Mouse (Mus musculus) adipocyte (in vitro differentiated cells): ENCODE data around the gene Tal1.
A peak's percentile ranks its signal among the peaks of the same experiment; 100 is the strongest.

ENCODE experiments used
- DNase-seq: peaks from one replicate; pipeline ENCODE4 v3.0.0-alpha.2; 2016; ENCODE audit warnings: low spot score

Gene Tal1

DNA sequence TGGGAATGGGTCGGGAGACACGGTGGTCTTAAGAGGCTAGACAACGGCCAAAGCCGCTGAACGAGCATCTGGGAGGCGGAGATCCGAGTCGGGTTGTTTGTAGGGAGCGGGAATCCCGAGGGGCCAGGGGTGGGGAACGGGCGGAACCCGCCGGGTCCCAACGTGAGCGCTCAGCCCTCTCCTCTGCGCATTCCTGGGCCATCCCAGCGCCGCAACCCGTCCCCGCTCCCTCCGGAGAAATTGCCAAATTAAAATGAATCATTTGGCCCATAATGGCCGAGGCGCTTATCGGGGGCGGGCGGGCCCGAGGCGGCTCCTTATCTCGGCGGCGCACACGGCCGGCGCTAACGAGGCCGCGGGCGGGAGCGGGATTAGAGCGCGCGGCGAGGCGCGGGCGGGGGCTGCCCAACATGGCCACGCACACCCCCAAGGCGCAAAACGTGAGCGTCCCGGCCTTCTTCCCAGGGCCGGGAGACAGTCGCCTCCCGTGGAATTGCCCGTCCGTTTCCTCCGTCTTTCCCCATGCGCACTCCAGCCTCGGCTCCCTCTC is at the start of gene Tal1:
Tal1 (plus strand) TSS at position 56 of the 550 bp plus-strand sequence.
- no peak for DNase-seq

GRCm38 (mm10) chr4:115014276-115014675 is 42.0 kb upstream of the Tal1 start:
- no peak for DNase-seq

DNA sequence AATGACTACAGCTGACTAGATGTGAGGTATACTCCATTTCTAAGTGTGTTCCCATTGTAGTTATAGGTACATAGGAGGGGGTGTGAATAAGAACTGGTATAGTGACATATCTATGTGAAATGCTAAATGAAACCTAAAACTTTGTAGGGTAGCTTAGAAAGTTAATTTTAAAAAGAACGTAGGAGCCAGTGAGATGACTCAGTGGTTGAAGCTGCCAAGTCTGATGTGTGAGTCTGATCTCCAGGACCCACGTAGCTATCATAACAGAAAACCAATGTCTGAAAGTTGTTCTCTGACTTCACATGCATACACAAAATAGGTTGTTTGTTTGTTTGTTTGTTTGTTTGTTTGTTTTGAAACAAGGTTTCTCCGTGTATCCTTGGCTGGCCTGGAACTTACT is 36.2 kb upstream of the Tal1 start:
- no peak for DNase-seq

DNA sequence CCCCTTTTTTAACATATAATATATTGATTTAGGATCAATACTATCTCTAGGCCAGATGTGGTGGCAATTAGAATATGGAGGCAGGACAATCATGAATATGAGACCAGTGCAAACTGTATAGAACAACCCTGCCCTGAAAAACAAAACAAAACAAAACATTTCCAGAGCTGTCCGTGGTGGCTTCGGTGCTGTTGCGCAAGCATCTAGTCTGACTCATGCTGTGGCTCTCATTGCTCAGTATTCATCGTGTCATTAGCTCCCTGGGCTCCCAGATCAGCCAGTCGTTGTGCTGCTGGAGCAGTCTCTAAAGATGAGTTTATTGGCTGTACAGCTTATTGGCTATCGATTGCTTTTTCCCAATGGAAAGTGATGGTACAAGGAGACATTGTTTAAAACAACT is 21.2 kb upstream of the Tal1 start:
- peak; percentile 84 for DNase-seq

GRCm38 (mm10) chr4:115038242-115038641 is 18.0 kb upstream of the Tal1 start:
- DNase-seq, result peak; percentile 35

- no peak for DNase-seq
Measured at GRCm38 (mm10) chr4:115045621-115046020, 10.6 kb upstream of the Tal1 start.

- DNase-seq, result no peak
Measured at GRCm38 (mm10) chr4:115047750-115048149, 8.5 kb upstream of the Tal1 start.

GRCm38 (mm10) chr4:115048190-115048589 is 8.0 kb upstream of the Tal1 start:
- DNase-seq, result no peak

DNA sequence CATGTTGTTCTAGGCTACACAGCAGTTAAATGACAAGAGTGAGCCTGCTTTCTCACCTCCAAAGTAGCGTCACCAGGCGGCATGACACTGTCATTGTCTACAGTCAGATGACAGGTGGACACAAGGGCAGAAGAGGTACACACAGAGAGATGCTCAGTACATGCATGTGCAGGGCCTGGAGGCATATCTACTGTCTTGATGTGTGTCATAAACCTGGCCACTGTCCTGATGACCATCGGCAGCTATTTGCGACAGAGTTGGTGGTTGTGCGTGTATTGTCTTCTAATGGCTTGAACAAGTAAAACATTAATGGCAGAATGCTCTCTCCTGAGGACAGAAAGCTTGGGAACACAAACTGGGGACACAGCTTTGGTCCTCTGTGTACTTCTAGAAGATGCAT is 5.0 kb upstream of the Tal1 start:
- no peak for DNase-seq

GRCm38 (mm10) chr4:115052343-115053005 is 3.8 kb upstream of the Tal1 start:
- DNase-seq, result no peak

GRCm38 (mm10) chr4:115055044-115055443 is 1.2 kb upstream of the Tal1 start:
- DNase-seq, result no peak

GRCm38 (mm10) chr4:115055691-115056090 is 535 bp upstream of the Tal1 start:
- DNase-seq, result no peak

DNA sequence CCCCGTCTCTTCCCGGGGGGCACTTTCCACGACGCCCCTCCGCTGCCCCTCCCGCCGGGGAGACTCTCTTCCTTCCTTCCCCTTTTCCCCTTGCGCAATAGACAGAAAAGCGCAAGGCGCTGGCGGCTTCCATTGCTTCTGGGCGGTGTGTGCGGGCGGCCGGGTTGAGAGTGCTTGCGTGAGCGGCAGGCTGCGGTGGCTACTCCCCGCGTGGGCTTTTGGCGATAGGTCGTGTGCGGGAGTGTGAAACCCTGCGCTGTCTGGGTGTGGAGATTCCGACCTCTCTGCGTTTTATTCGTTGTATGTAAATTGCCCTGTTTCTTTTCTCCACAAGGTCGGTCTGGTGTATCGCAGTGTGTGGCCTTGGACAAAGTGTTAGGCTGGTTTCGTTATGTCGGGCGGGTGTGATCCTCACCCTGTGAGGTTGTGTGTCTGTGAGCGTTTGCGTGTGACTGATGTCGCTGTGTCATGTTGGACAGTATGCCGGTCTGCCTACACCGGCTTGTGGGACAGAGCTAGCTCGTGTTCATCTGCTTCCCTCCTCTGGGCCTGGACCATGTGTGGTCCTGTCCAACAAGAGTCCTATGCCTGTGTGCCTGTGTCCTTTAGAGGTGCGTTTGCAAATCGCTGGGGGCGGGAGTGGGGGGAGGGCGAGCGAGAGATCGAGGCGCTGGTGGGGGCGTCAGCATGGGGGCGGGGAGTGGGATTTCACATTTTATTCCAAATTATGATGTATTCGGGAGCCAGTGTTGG is 871 bp downstream of the Tal1 start:
- DNase-seq, result no peak

DNA sequence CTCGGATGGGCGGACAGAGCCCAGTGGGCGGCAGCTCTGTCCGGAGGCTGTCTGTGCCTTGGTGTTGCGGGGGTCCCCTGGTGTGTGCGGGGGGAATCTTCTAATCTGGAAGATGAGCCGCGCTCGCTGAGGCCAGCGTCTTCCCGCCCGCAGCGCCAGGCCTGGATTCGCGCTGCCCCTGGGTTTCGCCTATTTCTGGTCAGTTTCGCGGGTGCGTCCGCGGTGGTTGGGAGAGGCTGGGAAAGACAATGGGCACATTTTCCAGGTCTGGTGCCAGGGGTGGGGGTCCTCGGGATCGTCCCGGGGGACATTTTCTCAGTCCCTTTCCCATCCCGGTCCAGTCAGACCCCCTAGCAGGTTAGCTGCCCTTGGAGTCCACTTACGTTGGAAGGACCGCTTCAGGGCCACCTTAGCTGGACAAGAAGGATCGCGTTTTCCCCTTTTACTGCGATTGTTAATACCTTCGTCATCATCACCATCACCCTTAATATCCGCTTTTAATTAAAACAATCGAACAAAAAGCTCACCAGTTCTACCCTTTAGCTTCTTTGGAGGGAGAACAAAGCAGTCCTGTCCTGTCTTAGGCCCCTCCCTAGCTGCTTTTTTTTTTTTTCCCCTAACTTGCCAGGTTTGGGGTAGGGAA is 1.6 kb downstream of the Tal1 start:
- DNase-seq, result no peak

- no peak for DNase-seq
Measured at GRCm38 (mm10) chr4:115058317-115058761, 2.1 kb downstream of the Tal1 start.

- no peak for DNase-seq
Measured at GRCm38 (mm10) chr4:115058871-115059590, 2.8 kb downstream of the Tal1 start.

DNA sequence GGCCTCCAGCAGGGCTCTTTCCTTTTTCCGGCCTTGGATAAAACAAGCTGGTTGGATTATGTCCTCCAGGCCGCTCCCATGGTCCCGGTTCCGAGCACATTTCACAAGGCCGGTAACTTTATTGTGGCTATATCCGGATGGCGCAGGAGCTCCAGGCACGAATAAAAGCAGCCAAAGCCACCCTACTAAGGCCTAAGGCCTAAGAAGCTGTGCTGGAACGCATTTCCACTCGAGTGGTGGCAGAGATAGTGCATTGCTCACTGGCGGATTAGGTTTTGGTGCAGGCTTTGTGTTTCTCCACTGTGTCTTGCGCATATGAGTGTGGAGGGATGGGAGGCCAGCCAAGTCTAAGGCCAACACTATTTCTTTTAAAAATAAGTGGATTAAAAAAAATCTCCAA is 3.6 kb downstream of the Tal1 start:
- no peak for DNase-seq

- DNase-seq, result no peak
Measured at GRCm38 (mm10) chr4:115060753-115061152, 4.5 kb downstream of the Tal1 start.

GRCm38 (mm10) chr4:115062540-115062874 is 6.3 kb downstream of the Tal1 start:
- no peak for DNase-seq

DNA sequence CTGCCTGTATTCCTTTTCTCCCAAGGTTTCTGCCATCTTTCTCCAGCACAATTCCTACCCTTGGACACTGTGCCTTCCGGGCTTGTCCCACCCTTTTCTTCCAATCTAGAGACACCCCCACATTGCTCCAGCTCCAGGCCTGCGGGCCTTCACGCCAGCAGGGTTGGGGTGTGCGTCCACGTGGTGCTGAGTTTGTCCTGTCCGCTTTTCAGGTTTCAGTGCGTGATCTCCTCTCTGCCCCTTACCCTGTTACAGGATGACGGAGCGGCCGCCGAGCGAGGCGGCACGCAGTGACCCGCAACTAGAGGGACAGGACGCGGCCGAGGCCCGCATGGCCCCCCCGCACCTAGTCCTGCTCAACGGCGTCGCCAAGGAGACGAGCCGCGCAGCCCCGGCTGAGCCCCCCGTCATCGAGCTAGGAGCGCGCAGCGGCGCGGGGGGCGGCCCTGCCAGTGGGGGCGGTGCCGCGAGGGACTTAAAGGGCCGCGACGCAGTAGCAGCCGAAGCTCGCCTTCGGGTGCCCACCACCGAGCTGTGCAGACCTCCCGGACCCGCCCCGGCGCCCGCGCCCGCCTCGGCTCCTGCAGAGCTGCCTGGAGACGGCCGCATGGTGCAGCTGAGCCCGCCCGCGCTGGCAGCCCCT is 6.8 kb downstream of the Tal1 start:
- no peak for DNase-seq

GRCm38 (mm10) chr4:115063518-115064239 is 7.5 kb downstream of the Tal1 start:
- DNase-seq, result no peak
